Mouse (Mus musculus): Measurements from ENCODE around the gene Aknad1.

Gene Aknad1

GRCm38 (mm10) chr3:108751691-108752090 lies 12.2 kb downstream of the Aknad1 start:
- no peak for DNase-seq

GRCm38 (mm10) chr3:108754541-108754940 lies 15.1 kb downstream of the Aknad1 start:
- no peak for DNase-seq

GRCm38 (mm10) chr3:108755542-108755941 lies 16.1 kb downstream of the Aknad1 start:
- DNase-seq, result no peak

GRCm38 (mm10) chr3:108756131-108756530 lies 16.7 kb downstream of the Aknad1 start:
- no peak for DNase-seq

- no peak for DNase-seq
Observed at GRCm38 (mm10) chr3:108757570-108757969, 18.1 kb downstream of the Aknad1 start.

GRCm38 (mm10) chr3:108759566-108760420 lies 20.3 kb downstream of the Aknad1 start:
- DNase-seq, result no peak

GRCm38 (mm10) chr3:108762597-108763111 lies 23.2 kb downstream of the Aknad1 start:
- DNase-seq, result no peak

GRCm38 (mm10) chr3:108763691-108764090 lies 24.2 kb downstream of the Aknad1 start:
- no peak for DNase-seq

- peak in 1 of 2 experiments; percentile 10 for DNase-seq
Observed at GRCm38 (mm10) chr3:108764976-108765375, 25.5 kb downstream of the Aknad1 start.

GRCm38 (mm10) chr3:108765476-108765875 lies 26.0 kb downstream of the Aknad1 start:
- DNase-seq, result no peak

- DNase-seq, result no peak
Observed at GRCm38 (mm10) chr3:108766943-108767342, 27.5 kb downstream of the Aknad1 start.

- no peak for DNase-seq
Observed at GRCm38 (mm10) chr3:108767416-108767815, 28.0 kb downstream of the Aknad1 start.

GRCm38 (mm10) chr3:108769547-108769946 lies 30.1 kb downstream of the Aknad1 start:
- no peak for DNase-seq

- peak; percentile 72 to 78 for DNase-seq
Observed at GRCm38 (mm10) chr3:108770725-108771368, 31.4 kb downstream of the Aknad1 start.

- DNase-seq, result no peak
Observed at GRCm38 (mm10) chr3:108772211-108772610, 32.8 kb downstream of the Aknad1 start.

GRCm38 (mm10) chr3:108772811-108773210 lies 33.4 kb downstream of the Aknad1 start:
- no peak for DNase-seq

GRCm38 (mm10) chr3:108778761-108779540 lies 39.5 kb downstream of the Aknad1 start:
- DNase-seq, result no peak

- DNase-seq, result no peak
Observed at GRCm38 (mm10) chr3:108781238-108781883, 41.9 kb downstream of the Aknad1 start.

- DNase-seq, result no peak
Observed at GRCm38 (mm10) chr3:108781884-108782270, 42.4 kb downstream of the Aknad1 start.

- no peak for DNase-seq
Observed at GRCm38 (mm10) chr3:108782364-108782895, 43.0 kb downstream of the Aknad1 start.

GRCm38 (mm10) chr3:108786520-108786919 lies 47.1 kb downstream of the Aknad1 start:
- no peak for DNase-seq

GRCm38 (mm10) chr3:108787754-108788454 lies 48.4 kb downstream of the Aknad1 start:
- no peak for DNase-seq

Measured in kidney, postnatal 36 days (tissue).